Mouse (Mus musculus) liver, postnatal 0 days (tissue): ENCODE results near the gene Gm26897. TPM values are rescaled to one million over a fixed set of nuclear protein-coding genes. Genes with fewer than 3 reads are reported as not detected.

ENCODE experiments used
- ATAC-seq: fragments of 200-750 bp; cut with Nextera tagmentation; 2 replicates; pipeline ENCODE4 v1.8.0; 2017; ENCODE audit warnings: mild to moderate bottlenecking, moderate library complexity
- DNase-seq: peaks from one replicate; pipeline ENCODE4 v3.0.0-alpha.2; 2016
- H3K27ac ChIP-seq: fragments of 300-500 bp; sonication (generic); 2 replicates; pipeline ENCODE4 v1.5.1; 2014; ENCODE audit warnings: antibody characterized with exemption, moderate library complexity, mild to moderate bottlenecking, low read depth
- H3K27me3 ChIP-seq: fragments of 300-500 bp; sonication (generic); 2 replicates; pipeline ENCODE4 v1.6.1; 2014; ENCODE audit warnings: low read length, control low read depth, mixed read lengths; ENCODE audit not compliant: insufficient read depth
- H3K36me3 ChIP-seq: fragments of 300-500 bp; sonication (generic); replicated peaks from 2 replicates; pipeline ENCODE4 v1.6.1; 2014; ENCODE audit warnings: mild to moderate bottlenecking, control low read depth, low read length, moderate library complexity, mixed read lengths; ENCODE audit not compliant: insufficient read depth
- H3K4me1 ChIP-seq: fragments of 300-500 bp; sonication (generic); 2 replicates; pipeline ENCODE4 v1.6.1; 2014; ENCODE audit warnings: antibody characterized with exemption, mild to moderate bottlenecking, control low read depth; ENCODE audit not compliant: insufficient read depth
- H3K4me2 ChIP-seq: fragments of 300-500 bp; sonication (generic); 2 replicates; pipeline ENCODE4 v1.6.1; 2014; ENCODE audit warnings: low read depth, mild to moderate bottlenecking, low read length, moderate library complexity, mixed read lengths
- H3K4me3 ChIP-seq: fragments of 300-500 bp; sonication (generic); 2 replicates; pipeline ENCODE4 v1.5.1; 2014; ENCODE audit warnings: low read depth, low read length
- H3K9ac ChIP-seq: fragments of 300-500 bp; sonication (generic); replicated peaks from 2 replicates; pipeline ENCODE4 v1.6.1; 2014; ENCODE audit warnings: mild to moderate bottlenecking, moderate library complexity
- H3K9me3 ChIP-seq: fragments of 300-500 bp; sonication (generic); 2 replicates; pipeline ENCODE4 v1.6.1; 2016; ENCODE audit warnings: mild to moderate bottlenecking, control low read depth, low read length, mixed read lengths
- CTCF ChIP-seq: sonication (generic); IDR thresholded peaks from 2 replicates; pipeline ENCODE4 v1.5.1; 2016; ENCODE audit warnings: antibody characterized with exemption, low read depth
- EP300 ChIP-seq: IDR thresholded peaks from 2 replicates; pipeline ENCODE4 v1.6.1; 2016; ENCODE audit warnings: antibody characterized with exemption, low read depth, mild to moderate bottlenecking
- WGBS: fragments of 180-500 bp; shearing (Covaris S2); extraction: QIAGEN DNeasy Blood & Tissue Kit; methylation state at CpG from one replicate; pipeline ENCODE4 v1.1.7; 2014; ENCODE audit not compliant: insufficient replicate concordance; 5-methylcytosine and 5-hydroxymethylcytosine counted together
- polyA plus RNA-seq: library from polyadenylated mRNA; unstranded; fragments of >200 nt; fragmentation: Nextera tagmentation; extraction: Ambion mirVana; gene quantifications from 2 replicates; pipeline ENCODE4 v1.2.1, GENCODE M21; 2015

The Gm26897 gene
- polyA plus RNA-seq, 1 experiment from 2014 or later: not detected

GRCm38 (mm10) chr5:111772127-111772526 lies 38.4 kb downstream of the Gm26897 start:
- Histone ChIP-seq H3K4me3 (no peak overlapping the region), H3K9ac (no peak overlapping the region), H3K27me3 (0 out of 2 replicates have a peak, but pooled peaks cover 3% of the 10 kb centered on the region), H3K4me1 (no peaks in the 10 kb centered on the region), H3K36me3 (no peaks in the 10 kb centered on the region), H3K9me3 (no peaks in the 10 kb centered on the region), H3K4me2 (no peak overlapping the region), H3K27ac (no peak overlapping the region)
- TF ChIP-seq EP300 (no peak), CTCF (no peak)
- ATAC-seq (no peak), DNase-seq (no peak)
- 43% methylated on average over 8 of the region's 8 CpGs for WGBS

GRCm38 (mm10) chr5:111772591-111773406 lies 39.1 kb downstream of the Gm26897 start:
- H3K9ac ChIP-seq: no peak overlapping the region
- TF ChIP-seq CTCF: no peak
- no peak for TF ChIP-seq EP300
- no peaks in the 10 kb centered on the region for H3K4me1 ChIP-seq
- no peak overlapping the region for H3K4me2 ChIP-seq
- no peaks in the 10 kb centered on the region for H3K36me3 ChIP-seq
- DNase-seq: no peak
- ATAC-seq: no peak
- H3K9me3 ChIP-seq: no peaks in the 10 kb centered on the region
- no peak overlapping the region for H3K27ac ChIP-seq
- 0 out of 2 replicates have a peak, but pooled peaks cover 3% of the 10 kb centered on the region for H3K27me3 ChIP-seq
- WGBS: 27% methylated on average over 13 of the region's 13 CpGs
- H3K4me3 ChIP-seq: no peak overlapping the region

- Histone ChIP-seq H3K27ac (no peak overlapping the region), H3K4me2 (no peak overlapping the region), H3K4me3 (no peak overlapping the region), H3K27me3 (0 out of 2 replicates have a peak, but pooled peaks cover 3% of the 10 kb centered on the region), H3K4me1 (no peaks in the 10 kb centered on the region), H3K36me3 (no peaks in the 10 kb centered on the region), H3K9ac (no peak overlapping the region), H3K9me3 (no peaks in the 10 kb centered on the region)
- ATAC-seq: no peak
- no peak for DNase-seq
- TF ChIP-seq EP300 (no peak), CTCF (no peak)
- WGBS: 58% methylated on average over 5 of the region's 5 CpGs
Observed at GRCm38 (mm10) chr5:111773407-111773733, 39.6 kb downstream of the Gm26897 start.

- H3K9ac ChIP-seq: no peak overlapping the region
- H3K4me2 ChIP-seq: no peak overlapping the region
- WGBS: 75% methylated on average over 6 of the region's 6 CpGs
- ATAC-seq (no peak), DNase-seq (no peak)
- H3K36me3 ChIP-seq: no peaks in the 10 kb centered on the region
- H3K4me3 ChIP-seq: no peak overlapping the region
- H3K27ac ChIP-seq: no peak overlapping the region
- no peaks in the 10 kb centered on the region for H3K4me1 ChIP-seq
- TF ChIP-seq EP300 (no peak), CTCF (no peak)
- H3K27me3 ChIP-seq: 0 out of 2 replicates have a peak, but pooled peaks cover 2% of the 10 kb centered on the region
- no peaks in the 10 kb centered on the region for H3K9me3 ChIP-seq
Observed at GRCm38 (mm10) chr5:111776246-111776645, 42.5 kb downstream of the Gm26897 start.

GRCm38 (mm10) chr5:111778093-111778492 lies 44.4 kb downstream of the Gm26897 start:
- Histone ChIP-seq H3K4me1 (no peaks in the 10 kb centered on the region), H3K27me3 (no peaks in the 10 kb centered on the region), H3K27ac (no peak overlapping the region), H3K4me3 (no peak overlapping the region), H3K36me3 (no peaks in the 10 kb centered on the region), H3K9me3 (no peaks in the 10 kb centered on the region), H3K9ac (no peak overlapping the region), H3K4me2 (no peak overlapping the region)
- WGBS: 68% methylated on average over 5 of the region's 5 CpGs
- DNase-seq: no peak
- ATAC-seq: no peak
- no peak for TF ChIP-seq EP300
- no peak for TF ChIP-seq CTCF

- no peak overlapping the region for H3K27ac ChIP-seq
- no peak overlapping the region for H3K4me2 ChIP-seq
- H3K9ac ChIP-seq: no peak overlapping the region
- H3K4me3 ChIP-seq: no peak overlapping the region
- no peaks in the 10 kb centered on the region for H3K9me3 ChIP-seq
- no peaks in the 10 kb centered on the region for H3K36me3 ChIP-seq
- DNase-seq (no peak), ATAC-seq (no peak)
- no peaks in the 10 kb centered on the region for H3K27me3 ChIP-seq
- TF ChIP-seq EP300: no peak
- no peak for TF ChIP-seq CTCF
- H3K4me1 ChIP-seq: no peaks in the 10 kb centered on the region
- 73% methylated on average over 10 of the region's 10 CpGs for WGBS
Observed at GRCm38 (mm10) chr5:111779776-111780485, 46.2 kb downstream of the Gm26897 start.
